Mouse (Mus musculus): Measurements from ENCODE around the gene Syn2. TPM values are rescaled to one million over a fixed set of nuclear protein-coding genes. Genes with fewer than 3 reads are reported as not detected.
A peak's percentile ranks its signal among the peaks of the same experiment; 100 is the strongest.

The Syn2 gene
- total and polyA plus RNA-seq, 3 experiments = 0.59 to 1.6 (median 1.2) TPM

DNA sequence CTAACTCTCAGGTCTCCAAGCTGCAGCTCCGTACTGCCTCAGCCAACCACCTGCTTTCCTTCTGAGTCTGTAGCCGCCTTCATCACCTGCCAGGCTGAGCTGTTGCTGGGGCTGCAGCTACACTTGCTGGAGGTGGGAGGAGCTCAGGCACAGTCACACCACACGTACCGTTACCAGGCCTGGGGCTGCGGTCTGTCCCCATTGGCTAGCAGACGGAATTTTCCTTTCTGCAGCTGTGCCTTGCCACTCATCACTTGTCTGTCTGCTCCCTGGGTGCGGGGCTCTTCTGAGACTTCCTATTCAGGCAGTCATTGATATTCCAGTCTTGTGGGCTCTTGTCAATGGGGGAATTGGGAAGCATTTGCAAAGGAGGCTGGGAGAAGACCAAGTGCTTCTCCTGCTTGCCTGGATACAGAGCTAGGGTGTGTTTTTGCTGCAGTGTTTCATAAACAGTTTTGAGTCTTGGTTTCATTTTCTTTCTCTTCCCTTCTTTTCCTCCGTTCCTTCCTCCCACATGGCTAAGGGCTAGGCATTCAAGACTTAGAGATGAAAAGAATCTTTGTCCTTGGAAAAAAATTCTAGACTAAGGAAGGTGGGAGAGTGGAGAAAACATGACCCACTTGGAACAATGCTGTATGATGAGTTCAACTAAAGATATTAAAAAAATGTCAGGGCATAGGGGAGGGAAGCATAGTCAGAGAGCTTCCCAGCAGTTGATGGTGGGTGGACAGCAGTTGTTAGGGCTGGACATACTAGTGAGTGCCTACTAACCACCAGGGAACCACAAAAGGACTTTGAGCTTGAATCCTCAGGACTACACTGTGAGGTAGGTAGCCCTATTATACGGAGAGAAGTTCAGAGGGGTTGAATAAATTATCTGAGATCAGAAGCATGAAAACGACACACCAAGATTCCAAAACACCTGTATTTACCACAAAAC lies 11.2 kb upstream of the Syn2 start (continued):
- TF ChIP-seq ETS1 (conservative IDR thresholded peaks at IDR 0.05; ENCODE audit: low read depth, low read length) (peak; percentile 45; the same call in 1 of the 2 replicates), POLR2A (IDR thresholded peaks at IDR 0.05; ENCODE audit: low read depth, low read length) (peak; percentile 66), IRF4 (IDR thresholded peaks at IDR 0.05; ENCODE audit: low read depth, low read length) (peak; percentile 69), EP300 (IDR thresholded peaks at IDR 0.05; ENCODE audit: low read length) (peak; percentile 40), SIN3A (IDR thresholded peaks at IDR 0.05; ENCODE audit: low read length) (no peak), PAX5 (IDR thresholded peaks at IDR 0.05; ENCODE audit: low read length) (no peak), JUN (IDR thresholded peaks at IDR 0.05; ENCODE audit: insufficient read depth, low read depth, low read length) (no peak), ZMIZ1 (IDR thresholded peaks at IDR 0.05; ENCODE audit: low read depth, low read length) (no peak), MAX (IDR thresholded peaks at IDR 0.05; ENCODE audit: low read length) (no peak)

- H3K4me1 ChIP-seq (ENCODE audit: control insufficient read depth in 1 of 2, insufficient read depth in 2 of 2) = peaks cover 15 to 51% of the 10 kb centered on the region in 2 experiments
These were observed 9.9 kb upstream of the Syn2 start for GRCm38 (mm10) chr6:115124675-115125357.

GRCm38 (mm10) chr6:115125358-115125720 lies 9.4 kb upstream of the Syn2 start:
- no peak for TF ChIP-seq E2F4 (IDR thresholded peaks at IDR 0.05; ENCODE audit: insufficient replicate concordance, low read depth, low read length)
- no peak for TF ChIP-seq TBP (conservative IDR thresholded peaks at IDR 0.05; ENCODE audit: low read depth, low read length)
- TF ChIP-seq CHD1 (IDR thresholded peaks at IDR 0.05; ENCODE audit: low read depth, low read length) = no peak
- TF ChIP-seq ZC3H11A (IDR thresholded peaks at IDR 0.05; ENCODE audit: low read depth, low read length) = no peak
- TF ChIP-seq EP300 (IDR thresholded peaks at IDR 0.05; ENCODE audit: low read length) = no peak
- no peak for TF ChIP-seq NELFE (IDR thresholded peaks at IDR 0.05; ENCODE audit: low read depth, low read length)
- no peak for TF ChIP-seq ETS1 (conservative IDR thresholded peaks at IDR 0.05; ENCODE audit: low read depth, low read length)
- dilution Hi-C loops (cut with MboI; ENCODE audit: extremely low pct_ligation_motif_present, extremely low pct_unique_long_range_greater_than_20kb, low sequenced_read_pairs) = no loop called here

More at GRCm38 (mm10) chr6:115124675-115125357, 9.9 kb upstream of the Syn2 start:
- Histone ChIP-seq H3K9ac (ENCODE audit: insufficient read depth, low read depth) (no peak overlapping the region), H3K4me2 (ENCODE audit: insufficient read depth, low read depth, poor library complexity, severe bottlenecking) (no peak overlapping the region), H3K9me3 (replicated peaks; ENCODE audit: low read length) (no peaks in the 10 kb centered on the region), H3K79me2 (replicated peaks; ENCODE audit: control insufficient read depth, extremely low read depth, insufficient read depth, poor library complexity, severe bottlenecking) (no peaks in the 10 kb centered on the region), H3K36me3 (replicated peaks in 1 of 2; ENCODE audit: control insufficient read depth in 1 of 2, insufficient read depth in 1 of 2, low read length in 1 of 2) (no peaks in the 10 kb centered on the region), H3K27me3 (replicated peaks) (no peaks in the 10 kb centered on the region), H3K27ac (ENCODE audit: insufficient read depth, low read depth) (no peak overlapping the region), H3K4me3 (replicated peaks in 1 of 3; ENCODE audit: low read depth in 2 of 3, low read length in 2 of 3, poor library complexity in 1 of 3) (no peak overlapping the region)
- no peak for DNase-seq (ENCODE audit: extremely low read depth)
- TF ChIP-seq SIN3A (IDR thresholded peaks at IDR 0.05; ENCODE audit: low read length) (no peak), HCFC1 (IDR thresholded peaks at IDR 0.05; ENCODE audit: low read depth, low read length) (no peak), SMC3 (IDR thresholded peaks at IDR 0.05; ENCODE audit: low read depth, low read length) (no peak), USF2 (conservative IDR thresholded peaks at IDR 0.05; ENCODE audit: low read depth, low read length) (no peak), RCOR1 (conservative IDR thresholded peaks at IDR 0.05; ENCODE audit: low read depth, low read length) (no peak), POLR2AphosphoS2 (IDR thresholded peaks at IDR 0.05; ENCODE audit: low read depth, low read length) (no peak), CHD1 (IDR thresholded peaks at IDR 0.05; ENCODE audit: low read depth, low read length) (no peak), ELF1 (IDR thresholded peaks at IDR 0.05; ENCODE audit: low read depth, low read length) (no peak), POLR2A (IDR thresholded peaks at IDR 0.05; ENCODE audit: low read depth, low read length) (no peak), ETS1 (conservative IDR thresholded peaks at IDR 0.05; ENCODE audit: low read depth, low read length) (no peak), NELFE (IDR thresholded peaks at IDR 0.05; ENCODE audit: low read depth, low read length) (no peak), CHD2 (IDR thresholded peaks at IDR 0.05; ENCODE audit: low read length) (no peak), MAZ (IDR thresholded peaks at IDR 0.05; ENCODE audit: low read depth, low read length) (no peak), IRF4 (IDR thresholded peaks at IDR 0.05; ENCODE audit: low read depth, low read length) (no peak), TBP (conservative IDR thresholded peaks at IDR 0.05; ENCODE audit: low read depth, low read length) (no peak), USF1 (IDR thresholded peaks at IDR 0.05; ENCODE audit: low read depth, low read length) (no peak)
- dilution Hi-C loops (cut with MboI; ENCODE audit: extremely low pct_ligation_motif_present, extremely low pct_unique_long_range_greater_than_20kb, low sequenced_read_pairs) (no loop called here), in situ Hi-C loops (cut with MboI; ENCODE audit: low pct_ligation_motif_present, low pct_unique_long_range_greater_than_20kb, low sequenced_read_pairs) (no loop called here)

More at GRCm38 (mm10) chr6:115125358-115125720, 9.4 kb upstream of the Syn2 start:
- H3K79me2 ChIP-seq (replicated peaks; ENCODE audit: control insufficient read depth, extremely low read depth, insufficient read depth, poor library complexity, severe bottlenecking) = no peaks in the 10 kb centered on the region
- no peak overlapping the region for H3K4me3 ChIP-seq (replicated peaks in 1 of 3; ENCODE audit: low read depth in 2 of 3, low read length in 2 of 3, poor library complexity in 1 of 3)
- in situ Hi-C loops (cut with MboI; ENCODE audit: low pct_ligation_motif_present, low pct_unique_long_range_greater_than_20kb, low sequenced_read_pairs) = no loop called here
- H3K27ac ChIP-seq (ENCODE audit: insufficient read depth, low read depth) = no peak overlapping the region
- no peak overlapping the region for H3K4me2 ChIP-seq (ENCODE audit: insufficient read depth, low read depth, poor library complexity, severe bottlenecking)
- H3K27me3 ChIP-seq (replicated peaks) = no peaks in the 10 kb centered on the region
- H3K36me3 ChIP-seq (replicated peaks in 1 of 2; ENCODE audit: control insufficient read depth in 1 of 2, insufficient read depth in 1 of 2, low read length in 1 of 2) = no peaks in the 10 kb centered on the region
- no peak for DNase-seq (ENCODE audit: extremely low read depth)
- H3K9me3 ChIP-seq (replicated peaks; ENCODE audit: low read length) = no peaks in the 10 kb centered on the region
- peaks cover 15 to 51% of the 10 kb centered on the region in 2 experiments for H3K4me1 ChIP-seq (ENCODE audit: control insufficient read depth in 1 of 2, insufficient read depth in 2 of 2)
- no peak overlapping the region for H3K9ac ChIP-seq (ENCODE audit: insufficient read depth, low read depth)
